Mouse (Mus musculus) cerebellum, postnatal 14 days (tissue): ENCODE results near the gene Socs3.

Source experiments
- DNase-seq, 2 experiments: peaks; one replicate each; pipeline ENCODE4 v3.0.0; 2021; ENCODE audit warnings: mixed read lengths in 2 of 2

The Socs3 gene

DNA sequence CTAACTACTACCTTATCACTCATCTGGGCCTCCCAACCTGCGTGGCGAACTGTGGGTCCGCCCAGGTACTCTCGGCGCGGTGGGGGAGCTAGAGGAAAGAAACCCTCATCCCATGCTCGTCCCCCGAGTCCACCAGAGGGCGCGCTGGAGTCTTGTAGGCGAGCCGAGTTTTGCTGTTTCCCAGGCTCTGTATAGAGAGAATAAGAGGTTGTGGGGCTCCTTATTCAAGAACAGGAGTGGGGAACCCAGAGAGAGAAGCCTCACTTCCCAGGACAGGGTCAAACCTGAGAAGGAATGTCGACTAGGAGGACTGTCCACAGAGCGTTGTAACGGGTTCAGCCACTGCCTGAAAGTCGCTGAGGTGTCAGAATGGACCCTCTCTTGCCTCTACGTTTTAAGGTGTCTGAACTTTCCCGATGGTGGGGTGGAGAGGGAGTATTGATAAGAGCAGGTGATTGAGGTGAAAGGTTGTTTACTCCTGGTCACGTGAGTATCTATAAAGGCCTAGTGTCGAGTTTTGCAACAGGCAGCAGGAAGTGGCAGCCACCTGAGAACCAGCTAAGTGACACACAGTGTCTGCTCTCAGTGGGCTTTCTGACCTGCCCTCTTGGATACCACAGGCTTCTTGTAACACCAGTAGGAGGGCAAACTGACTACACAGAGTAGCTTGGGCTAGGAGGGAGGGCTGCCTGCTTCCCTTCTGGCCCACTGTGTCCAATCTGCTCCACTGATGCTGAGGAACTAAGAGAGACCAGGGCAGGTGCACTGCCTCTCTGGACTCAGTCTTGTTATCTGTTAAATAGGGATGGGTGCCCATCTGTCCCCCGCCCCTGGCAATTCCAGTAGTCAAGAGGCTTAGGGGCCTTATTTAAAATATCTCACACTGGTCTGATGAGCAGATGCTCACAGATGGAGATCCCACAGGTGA lies at the start of gene Socs3:
TSS of gene Socs3 (minus strand) at position 103 of the 928 bp plus-strand sequence.
- peak; percentile 98 to 99 for DNase-seq

DNA sequence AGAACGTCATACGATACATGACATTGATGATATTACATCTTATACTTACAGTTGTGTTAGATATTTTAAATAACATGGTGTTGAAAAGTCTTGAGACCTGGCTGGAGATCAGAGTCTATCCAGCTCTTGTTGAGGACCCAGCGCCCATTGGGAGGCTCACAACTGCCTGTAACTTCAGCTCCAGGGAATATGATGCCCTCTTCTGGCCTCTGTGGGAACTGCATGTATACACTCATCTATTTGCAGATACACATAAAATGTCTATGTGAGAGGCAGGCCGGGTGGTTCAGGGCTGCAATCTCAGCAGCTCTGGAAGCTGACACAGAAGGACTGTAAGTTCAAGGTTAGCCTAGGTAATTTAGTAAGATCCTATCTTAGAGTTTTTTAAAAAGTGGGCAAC lies 48.5 kb upstream of the Socs3 start:
- DNase-seq = peak in 1 of 2 experiments; percentile 37

DNA sequence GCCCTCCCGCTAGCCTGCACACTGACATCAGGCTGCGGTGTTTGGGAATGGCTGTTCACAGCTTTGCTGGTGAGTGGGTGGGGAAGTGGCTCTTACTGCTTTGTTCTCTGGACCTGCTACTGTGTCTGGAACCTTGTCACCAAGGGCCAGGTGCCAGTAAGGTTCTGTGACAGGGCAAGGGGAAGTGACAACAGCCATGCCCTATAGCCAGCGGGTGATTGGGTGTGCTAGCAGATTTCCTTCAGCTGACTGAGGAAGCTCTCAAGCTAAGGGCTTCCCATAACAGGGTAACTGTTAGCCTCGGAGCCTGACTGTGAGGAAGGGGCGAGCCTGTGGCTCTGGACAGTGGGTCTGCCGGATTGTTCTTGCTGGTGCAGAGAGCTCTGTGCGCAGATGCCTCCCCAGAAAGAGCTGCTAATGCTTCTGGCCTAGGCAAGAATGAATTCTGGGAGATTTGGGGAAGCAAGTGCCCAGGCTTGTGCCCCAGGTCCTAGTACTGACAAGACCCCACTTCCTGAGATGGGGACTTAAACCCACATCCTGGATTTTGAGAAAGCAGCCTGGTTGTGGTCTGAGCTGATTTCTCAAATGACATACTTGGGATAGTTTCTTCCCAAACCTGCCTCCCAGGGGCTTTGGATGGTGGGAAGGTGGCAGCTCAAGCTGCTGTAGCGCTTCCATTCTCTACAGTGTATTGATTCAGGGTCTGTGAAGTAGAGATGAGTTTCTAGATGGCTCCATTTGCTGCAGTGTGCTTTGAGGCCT lies 45.7 kb upstream of the Socs3 start:
- no peak for DNase-seq

DNA sequence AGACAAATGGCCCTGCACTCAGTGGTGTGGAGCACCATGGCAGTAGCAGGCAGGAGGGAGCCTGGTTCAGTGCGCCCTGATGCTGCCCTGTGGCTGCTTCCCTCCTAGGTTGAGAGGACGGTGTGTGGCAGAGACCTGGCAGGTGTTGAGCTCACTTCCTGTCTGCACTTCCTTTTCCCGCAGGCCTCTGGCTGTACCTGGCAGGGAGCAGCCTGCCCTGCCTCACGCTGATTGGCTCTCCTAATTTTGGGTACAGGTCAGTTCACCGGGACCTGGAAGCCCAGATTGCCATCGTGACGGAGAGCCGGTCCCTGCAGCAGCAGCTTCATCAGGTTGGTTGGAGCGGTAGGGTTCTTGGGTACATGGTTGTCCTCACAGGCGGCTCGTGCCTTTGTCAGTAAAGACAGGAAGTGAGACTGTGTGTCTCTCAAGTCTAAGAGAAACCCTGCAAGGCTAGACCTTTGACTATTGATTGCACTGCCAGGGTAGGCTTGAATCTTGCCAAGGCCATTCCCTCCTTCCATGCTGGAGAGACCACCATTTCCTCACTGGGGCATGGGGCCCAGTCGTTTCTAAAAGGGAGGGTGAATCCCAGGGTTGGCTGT lies 44.6 kb upstream of the Socs3 start:
- no peak for DNase-seq

DNA sequence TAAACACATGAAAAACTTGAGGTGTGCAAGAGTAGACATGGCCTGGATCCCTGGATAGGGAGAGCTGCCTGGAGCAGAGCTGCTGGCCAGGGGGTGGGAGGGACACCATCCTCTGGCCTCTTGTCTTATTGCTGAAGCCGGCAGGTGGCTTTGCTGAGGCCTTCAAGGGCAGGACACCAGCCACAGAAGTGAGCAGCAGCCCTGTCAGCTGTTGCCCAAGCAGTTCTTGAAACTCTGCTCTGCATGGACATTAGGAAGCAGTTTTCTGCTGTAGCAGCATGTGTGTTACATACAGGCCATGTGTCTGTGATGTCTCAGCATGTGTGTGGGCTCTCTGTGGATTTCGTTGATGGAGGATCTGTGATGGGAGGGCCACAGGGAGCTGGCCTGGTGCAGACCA lies 43.5 kb upstream of the Socs3 start:
- no peak for DNase-seq

DNA sequence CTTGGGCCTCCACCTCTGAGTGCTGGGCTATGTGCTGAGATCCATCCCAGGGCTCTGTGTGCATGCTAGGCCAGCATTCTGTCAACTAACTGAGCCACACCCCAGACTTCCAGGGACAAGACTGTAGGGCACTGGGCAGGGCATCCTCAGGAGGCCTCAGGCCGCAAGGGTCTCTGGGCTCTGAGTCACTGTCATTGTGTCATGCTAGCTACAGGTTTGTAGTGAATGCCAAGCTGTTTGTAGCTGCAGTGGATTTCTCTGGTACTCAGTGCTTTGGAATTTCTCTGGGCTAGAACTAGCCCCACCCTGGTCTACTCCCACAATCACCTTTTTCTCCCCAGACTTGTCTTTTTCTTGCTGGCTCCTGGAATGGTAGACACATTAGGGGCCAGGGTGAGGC lies 42.7 kb upstream of the Socs3 start:
- DNase-seq = no peak

DNA sequence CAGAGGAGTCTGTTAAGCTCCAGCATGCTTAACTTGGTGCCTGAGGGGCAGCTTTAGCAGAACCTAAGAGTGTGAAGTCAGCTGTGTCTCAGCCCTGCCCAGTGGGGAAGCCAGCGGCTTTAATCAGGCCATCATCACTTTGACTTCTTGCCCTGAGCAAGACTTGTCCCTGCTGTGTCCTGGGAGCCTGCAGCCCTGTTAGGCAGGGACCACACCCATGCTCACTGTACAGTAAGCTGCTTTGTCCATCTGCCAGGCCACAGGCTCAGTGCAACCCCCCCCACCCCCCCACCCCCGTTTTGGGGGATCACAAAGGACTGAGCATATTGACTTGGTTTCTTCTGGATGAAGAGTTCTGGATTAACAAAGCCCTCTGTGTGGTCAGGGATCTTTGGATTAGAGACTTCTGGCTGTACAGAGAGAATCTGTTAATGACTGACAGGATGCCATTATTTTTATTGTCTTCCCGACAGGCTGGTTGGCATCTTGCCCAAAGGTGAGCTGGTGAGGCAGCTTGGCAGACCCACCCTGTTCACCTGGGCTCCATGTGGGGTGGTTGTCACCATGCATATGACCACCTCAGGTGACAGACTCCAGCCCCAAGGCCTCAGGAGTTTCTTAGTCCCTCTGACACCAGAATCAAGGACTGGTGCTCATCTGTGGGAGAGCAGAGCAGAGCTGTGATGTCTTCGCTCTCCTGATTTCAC lies 40.2 kb upstream of the Socs3 start:
- peak in 1 of 2 experiments; percentile 28 for DNase-seq

DNA sequence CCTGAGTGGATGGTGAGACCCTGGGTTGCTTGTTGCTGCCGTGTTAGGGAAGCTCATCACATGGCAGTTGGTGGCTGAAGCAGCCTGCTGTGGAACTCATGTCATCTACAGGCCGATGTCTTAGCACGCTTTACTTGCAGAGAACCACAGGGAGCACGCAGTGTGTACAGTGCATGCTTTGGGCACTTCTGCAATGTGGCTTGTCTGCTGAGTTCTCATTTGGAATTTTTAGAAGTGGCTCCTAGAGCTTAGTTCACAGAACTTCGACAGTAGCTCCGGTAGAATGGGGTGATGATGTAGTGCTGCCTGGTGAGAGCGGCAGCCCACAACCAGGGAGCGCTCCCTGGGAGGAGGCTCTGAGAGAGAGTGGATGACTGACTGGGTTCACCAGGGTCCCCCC lies 39.0 kb upstream of the Socs3 start:
- DNase-seq = no peak

DNA sequence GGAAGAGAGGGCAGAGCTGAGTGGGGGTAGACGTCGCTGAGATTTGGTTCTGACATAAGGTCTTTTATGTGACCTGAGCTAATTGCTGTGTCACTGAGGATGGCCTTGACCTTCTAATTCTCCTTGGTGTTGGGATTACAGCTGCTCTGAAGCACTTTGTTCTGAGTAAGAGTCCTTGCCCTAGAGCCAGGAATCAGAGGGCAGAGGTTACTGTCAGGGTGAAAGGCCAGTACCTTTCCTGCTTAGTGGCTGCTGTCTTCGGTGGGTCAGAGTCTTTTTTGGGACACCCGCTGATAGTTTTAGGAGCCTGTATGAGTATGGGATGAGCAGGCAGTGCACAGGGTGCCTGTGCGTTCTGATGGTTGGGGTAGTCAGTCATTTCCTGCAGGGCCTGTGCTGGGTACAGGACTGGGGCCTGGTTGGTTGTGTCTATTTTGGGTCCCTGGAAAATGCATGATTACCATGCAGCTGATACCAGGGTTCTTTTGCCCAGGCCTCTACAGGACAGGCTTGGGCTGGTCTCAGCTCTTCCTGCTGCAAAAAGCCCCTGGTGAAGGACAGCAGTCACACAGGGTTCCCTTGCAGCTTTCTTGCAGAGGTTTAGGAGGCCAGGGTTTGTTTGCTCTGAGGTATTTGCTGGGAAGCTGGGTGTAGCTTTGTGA lies 38.4 kb upstream of the Socs3 start:
- DNase-seq = no peak

DNA sequence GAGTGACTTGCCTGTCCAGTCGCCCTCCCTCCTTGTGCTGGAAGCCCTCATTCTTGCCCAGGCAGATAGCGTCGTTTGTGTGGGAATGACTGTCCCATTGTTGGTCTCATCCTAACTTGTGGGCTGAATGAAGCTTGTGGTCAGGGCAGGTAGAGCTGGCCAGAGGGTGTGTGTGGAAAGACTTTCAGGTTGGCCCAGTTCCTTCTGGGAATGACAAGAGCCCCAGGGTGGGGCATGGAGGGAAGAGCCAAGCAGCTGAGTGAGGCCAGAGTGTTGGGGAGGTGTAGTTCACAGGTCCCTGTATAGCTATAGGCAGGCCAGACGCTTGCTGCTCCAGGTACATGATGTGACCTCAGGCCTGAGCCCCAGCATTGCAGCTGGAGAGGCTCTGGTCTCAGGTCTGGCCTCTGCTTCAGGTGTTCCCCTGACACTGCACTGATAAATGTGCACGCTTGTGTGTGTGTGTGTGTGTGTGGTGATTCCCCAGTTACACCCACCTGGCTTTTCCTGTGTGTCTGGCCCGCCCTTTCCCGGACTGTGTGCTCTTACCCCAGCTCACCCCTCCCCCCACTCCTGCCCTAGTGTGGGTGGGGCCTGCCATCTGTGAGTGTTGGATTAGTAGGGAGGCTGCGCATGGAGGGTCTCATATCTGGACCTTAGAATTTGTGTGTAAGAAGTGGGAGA lies 37.8 kb upstream of the Socs3 start:
- peak in 1 of 2 experiments; percentile 50 for DNase-seq

DNA sequence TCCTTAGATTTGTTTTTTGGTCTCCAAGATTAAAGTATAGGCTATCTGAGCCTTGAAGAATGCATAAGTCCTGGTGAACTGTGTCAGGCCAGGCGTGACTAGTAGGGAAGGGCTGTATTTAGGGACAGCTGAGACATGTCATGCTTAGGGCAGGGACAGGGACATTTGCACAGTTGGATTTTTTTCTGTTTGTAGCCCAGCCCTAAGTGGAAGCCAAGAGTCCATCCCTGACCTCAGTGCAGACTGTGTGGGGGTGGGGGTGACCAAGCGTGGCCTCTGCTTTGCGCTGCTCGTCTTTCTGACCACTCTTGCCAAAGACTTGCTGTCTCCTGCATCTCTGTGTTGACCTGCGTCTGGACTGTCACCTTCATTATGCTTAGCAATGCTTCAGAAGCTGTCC lies 34.4 kb upstream of the Socs3 start:
- DNase-seq = no peak

DNA sequence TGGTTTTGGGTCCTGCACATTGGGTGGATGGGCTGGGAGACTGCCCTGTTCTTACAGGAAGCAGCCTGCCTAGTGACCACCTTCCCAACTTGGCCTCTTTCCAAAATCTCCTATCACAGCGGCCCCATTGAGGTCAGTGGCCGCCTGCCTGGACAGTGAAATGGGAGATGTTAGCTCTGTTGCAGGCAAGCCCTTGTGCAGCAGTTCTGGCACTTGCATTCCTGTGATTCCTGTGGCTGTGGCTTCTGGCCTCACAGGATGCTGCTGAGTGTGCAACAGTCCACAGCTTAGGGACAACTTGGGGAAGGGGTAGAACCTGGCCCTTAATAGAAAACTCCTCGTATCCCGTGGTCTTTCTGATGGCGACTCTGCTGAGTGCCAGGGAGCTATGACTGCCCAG lies 33.9 kb upstream of the Socs3 start:
- DNase-seq = no peak

DNA sequence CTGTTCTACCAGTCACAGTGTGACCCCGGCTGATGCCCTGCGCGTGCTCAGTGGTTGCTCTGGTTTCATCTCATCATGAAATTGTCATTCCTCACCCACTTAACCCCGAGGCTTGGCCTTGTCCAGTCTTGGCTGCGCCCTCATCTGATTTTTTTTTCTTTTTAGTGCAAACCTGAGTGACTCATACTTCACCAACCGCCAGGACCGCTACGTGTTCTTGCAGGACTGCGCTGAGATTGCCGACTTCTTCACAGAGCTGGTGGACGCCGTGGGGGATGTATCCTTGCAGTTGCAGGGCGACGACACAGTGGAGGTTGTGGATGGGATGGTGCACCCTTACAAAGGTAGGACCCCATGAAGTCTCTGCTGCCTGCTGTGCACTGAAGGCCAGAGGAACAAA lies 33.3 kb upstream of the Socs3 start:
- DNase-seq = no peak

DNA sequence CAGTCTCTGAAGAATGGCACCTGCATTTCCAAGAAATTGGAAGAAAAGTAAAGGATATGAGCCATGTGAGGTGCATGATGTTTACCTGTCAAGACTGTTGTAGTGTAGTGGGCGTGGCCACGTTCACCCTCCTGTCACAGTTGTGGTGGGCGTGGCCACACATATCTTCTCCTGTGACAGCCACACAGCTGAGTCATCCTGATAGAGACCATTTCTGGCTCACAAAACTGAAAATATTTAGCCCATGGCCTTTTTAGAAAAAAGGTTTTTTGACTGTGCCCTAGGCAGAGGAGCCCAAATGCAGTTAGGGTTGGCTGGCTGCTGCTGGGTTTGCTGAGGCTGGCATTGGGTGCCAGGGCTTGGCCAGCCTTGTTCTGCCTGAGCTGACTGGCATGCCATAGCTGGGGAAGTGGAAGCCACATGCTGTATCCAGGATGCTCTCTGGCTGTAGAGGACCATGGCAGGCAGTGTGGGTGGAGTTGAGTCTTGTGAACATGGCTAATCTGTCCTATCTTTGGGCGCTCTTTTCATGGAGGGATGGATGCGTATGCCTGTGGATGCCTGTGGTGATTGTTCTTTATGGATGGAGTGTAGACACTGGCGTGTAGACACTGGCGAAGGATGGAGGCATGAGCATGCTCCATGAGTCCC lies 30.8 kb upstream of the Socs3 start:
- no peak for DNase-seq

DNA sequence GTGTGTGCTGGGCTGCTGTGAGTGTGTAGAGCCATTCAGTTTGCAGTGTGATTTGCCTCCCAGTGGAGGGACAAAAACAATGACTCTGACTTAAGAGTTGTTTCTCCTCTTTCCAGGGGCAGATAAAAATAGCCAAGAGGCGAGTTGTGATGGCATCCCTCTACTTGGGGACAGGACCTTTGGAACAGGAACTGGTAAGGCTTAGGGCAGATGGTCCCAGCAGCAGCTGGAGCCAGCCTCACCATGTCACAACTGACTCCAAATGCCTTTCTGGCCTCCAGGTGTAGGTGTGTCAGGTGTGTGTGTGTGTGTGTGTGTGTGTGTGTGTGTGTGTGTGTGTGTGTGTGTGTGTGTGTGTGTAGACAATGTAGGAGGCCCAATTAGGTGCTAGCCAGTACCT lies 30.2 kb upstream of the Socs3 start:
- DNase-seq = no peak

DNA sequence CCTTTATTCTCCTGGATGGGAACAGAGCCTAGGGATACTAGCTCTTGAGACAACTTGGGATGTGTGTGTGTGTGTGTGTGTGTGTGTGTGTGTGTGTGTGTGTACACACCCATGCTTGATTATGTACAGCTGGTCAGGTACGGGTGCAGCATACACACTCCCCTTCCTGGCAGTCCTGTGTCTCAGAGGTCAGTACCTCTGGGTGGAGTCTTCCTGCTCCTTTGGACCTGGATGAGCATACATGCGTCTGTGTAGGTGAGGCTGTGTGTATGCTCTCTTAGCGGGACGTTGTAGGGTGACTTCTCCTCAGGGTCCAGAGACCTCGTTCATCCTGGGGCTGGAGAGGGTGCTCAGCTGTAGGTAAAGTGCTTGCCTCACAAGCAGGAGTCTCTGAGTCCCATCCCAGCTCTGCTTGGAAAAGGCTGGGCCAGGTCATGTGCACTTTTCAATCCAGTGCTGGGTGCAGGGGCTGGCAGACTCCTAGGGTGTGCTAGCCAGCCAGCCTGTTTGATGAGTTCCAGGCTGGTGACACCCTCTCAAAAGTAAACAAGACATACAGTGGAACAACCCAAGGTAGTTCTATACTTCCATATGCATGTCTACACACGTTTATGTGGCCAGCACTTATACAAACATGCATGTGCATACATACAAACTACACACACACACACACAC lies 29.6 kb upstream of the Socs3 start:
- no peak for DNase-seq

DNA sequence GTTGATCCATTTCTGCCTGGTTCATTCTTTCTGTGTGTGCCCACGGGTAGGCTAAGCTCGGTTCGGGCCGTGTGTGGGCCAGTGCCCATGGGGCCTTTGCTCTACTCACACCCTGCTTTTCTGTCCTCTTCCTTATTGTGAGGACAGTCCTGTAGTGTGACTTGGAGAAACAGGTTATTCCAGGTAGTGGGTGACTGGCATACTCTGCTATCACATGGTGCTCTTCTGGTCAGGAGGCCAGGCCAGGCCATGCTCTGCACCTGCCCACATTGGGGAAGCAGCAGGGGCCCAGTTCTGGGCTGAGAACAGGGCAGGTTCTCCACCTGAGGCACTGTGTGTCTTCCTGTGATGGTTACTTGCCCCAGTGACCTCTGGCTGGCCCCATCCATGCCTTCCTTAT lies 28.5 kb upstream of the Socs3 start:
- no peak for DNase-seq

DNA sequence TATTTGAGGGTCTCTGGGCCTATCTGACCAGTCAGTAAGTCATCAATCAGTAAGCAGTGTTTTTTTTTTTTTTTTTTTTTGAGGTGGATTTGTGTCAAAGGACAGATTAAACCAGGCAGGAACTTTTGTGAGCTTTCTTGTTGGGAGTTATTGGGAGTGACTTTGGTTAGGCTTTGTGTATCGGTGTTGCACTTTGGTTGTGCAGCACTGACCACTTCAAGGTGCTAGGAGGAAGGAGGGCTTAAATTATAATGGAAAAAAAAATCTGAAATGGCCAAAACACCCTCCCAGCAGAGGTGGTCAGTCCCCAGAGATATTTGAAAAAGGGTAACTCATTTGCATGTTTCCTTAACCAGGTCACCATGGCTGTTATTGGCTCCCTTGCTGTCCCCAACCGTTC lies 27.2 kb upstream of the Socs3 start:
- no peak for DNase-seq

DNA sequence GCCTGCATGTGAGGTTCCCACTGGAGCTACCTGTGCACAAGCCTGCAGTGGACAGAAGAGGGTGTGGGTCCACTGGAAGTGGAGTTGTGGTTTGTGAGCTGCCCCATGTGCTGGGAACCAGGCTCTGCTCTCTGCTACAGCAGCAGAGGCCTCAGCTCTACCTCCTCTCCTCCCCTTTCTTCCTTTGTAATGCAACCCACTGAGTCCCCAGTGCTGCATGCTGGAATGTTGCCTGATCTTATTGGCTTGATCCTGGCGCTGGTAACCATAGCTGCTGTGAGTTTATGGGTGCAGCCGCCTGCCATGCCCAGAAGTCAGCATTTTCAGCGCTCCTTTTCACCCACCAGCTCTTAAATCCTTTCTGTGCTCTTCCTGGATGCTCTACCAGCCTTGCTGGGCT lies 26.2 kb upstream of the Socs3 start:
- no peak for DNase-seq

DNA sequence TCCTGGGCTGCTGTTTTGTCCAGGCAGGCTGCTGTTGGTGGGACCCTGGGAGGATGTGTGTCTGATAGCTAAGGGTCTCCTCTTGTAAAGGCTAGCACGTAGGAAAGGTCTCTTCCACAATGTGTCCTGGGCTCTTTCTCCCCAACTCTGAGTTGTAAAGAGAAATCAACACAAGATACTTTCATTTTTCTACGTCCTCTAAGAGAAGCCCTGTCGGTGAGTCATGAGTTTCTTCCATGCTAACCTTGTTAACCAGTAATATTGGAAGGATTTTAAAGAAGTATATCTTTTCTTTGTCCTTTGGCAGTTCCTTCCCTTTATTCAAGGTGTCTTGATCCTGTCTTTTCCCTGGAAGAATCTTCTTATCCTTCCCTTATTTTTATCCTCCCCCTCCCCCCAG lies 25.8 kb upstream of the Socs3 start:
- no peak for DNase-seq

DNA sequence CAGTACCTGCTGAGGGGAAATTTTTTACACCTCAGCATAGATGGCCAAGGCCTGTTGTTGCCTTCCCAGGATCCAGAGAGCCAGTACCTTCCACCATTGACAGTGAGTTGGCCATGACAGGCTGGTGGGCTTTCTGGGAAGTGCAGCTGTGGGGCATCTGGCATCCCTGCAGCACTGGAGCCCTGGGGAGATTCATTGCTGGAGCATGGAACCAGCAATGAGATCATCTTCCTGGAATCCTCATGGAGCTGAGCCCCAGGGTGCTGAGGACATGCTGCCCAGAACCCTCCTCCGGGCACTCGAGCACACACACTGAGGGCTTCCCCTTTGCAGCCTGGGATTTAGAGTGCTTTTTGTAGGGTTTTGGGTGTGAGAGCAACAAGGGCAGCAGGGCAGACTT lies 25.4 kb upstream of the Socs3 start:
- no peak for DNase-seq
